Mouse (Mus musculus) lung, adult 2 months (tissue): ENCODE results near the gene Gpr176. TPM values are rescaled to one million over a fixed set of nuclear protein-coding genes. Genes with fewer than 3 reads are reported as not detected.
A peak's percentile ranks its signal among the peaks of the same experiment; 100 is the strongest.

Source experiments
- DNase-seq: peaks from one replicate; pipeline ENCODE4 v3.0.0; 2022
- H3K4me1 ChIP-seq: fragments of 200-500 bp; 2 replicates; pipeline ENCODE4 v1.6.1; 2011; ENCODE audit warnings: low read length; ENCODE audit not compliant: control insufficient read depth, insufficient read depth
- H3K4me3 ChIP-seq: fragments of 200-500 bp; replicated peaks from 2 replicates; pipeline ENCODE3; 2011; ENCODE audit warnings: low read depth, mild to moderate bottlenecking, control low read depth, low read length; ENCODE audit errors: extremely low read depth
- CTCF ChIP-seq: fragments of 200-500 bp; IDR thresholded peaks from 2 replicates; pipeline ENCODE4 v1.5.1; 2011; ENCODE audit warnings: mild to moderate bottlenecking, low read length, control low read depth; ENCODE audit not compliant: insufficient read depth
- POLR2A ChIP-seq: fragments of 200-500 bp; IDR thresholded peaks from 2 replicates; pipeline ENCODE4 v1.6.1; 2011; ENCODE audit warnings: low read depth, mild to moderate bottlenecking, control low read depth, low read length, borderline replicate concordance; ENCODE audit errors: extremely low read depth
- WGBS: fragments of 180-500 bp; shearing (Covaris S2); methylation state at CpG from one replicate; pipeline ENCODE4 v1.1.7; 2018; 5-methylcytosine and 5-hydroxymethylcytosine counted together
- polyA plus RNA-seq: library from polyadenylated mRNA; depleted of rRNA; stranded (reverse); fragments of >200 nt; gene quantifications from 2 replicates; pipeline ENCODE4 v1.2.3, GENCODE M21; 2012

The Gpr176 gene
- polyA plus RNA-seq, 1 experiment, result 0.31 TPM

DNA sequence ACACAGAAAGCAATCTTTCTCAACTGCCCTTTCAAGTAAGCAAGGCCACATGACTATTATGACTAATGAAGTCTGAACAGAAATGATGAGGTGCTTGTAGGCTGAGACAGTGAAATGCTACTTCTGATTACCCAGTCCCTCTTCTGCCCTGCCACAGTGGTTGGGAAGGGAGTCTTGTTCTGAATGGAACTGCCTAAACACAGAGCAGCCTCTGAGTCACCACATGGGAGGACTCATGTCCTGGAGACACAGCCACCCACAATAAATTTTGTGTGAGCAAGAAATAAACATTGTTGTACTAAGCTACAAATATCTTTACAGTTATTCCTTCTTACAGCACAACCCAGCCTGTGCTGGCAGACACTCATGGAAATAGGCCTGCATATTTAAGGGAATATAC lies 2.7 kb upstream of the Gpr176 start:
- Histone ChIP-seq H3K4me3 (no peak overlapping the region), H3K4me1 (peaks cover 4% of the 10 kb centered on the region)
- no peak for DNase-seq
- TF ChIP-seq POLR2A (no peak), CTCF (no peak)

DNA sequence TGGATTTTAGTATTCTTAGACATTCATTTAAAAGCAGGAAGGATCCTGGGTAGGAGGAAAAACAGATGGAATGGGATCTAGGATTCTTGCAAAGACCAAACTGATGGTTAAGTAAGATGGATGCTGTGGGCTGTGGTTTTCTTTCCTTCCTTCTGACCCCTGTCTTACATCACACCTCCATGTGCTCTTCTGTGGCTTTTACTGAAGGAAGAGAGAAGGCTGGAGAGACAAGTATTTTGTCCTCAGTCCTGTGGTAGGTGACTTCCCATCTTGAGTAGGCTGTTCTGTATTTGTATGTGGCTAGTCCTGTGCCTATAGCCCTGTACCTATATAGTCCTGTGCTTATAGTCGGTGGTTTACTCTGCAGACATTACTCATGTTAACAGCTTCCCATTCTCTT lies 2.3 kb upstream of the Gpr176 start:
- Histone ChIP-seq H3K4me3 (no peak overlapping the region), H3K4me1 (peaks cover 4% of the 10 kb centered on the region)
- 36% methylated on average over 1 of the region's 1 CpGs for WGBS
- no peak for DNase-seq
- TF ChIP-seq CTCF, result no peak

GRCm38 (mm10) chr2:118373572-118374279 lies 507 bp upstream of the Gpr176 start:
- DNase-seq, result peak; percentile 50
- TF ChIP-seq POLR2A (no peak), CTCF (no peak)
- 4% methylated on average over 43 of the region's 43 CpGs for WGBS
- peak overlapping the region; percentile 43 for H3K4me3 ChIP-seq
- H3K4me1 ChIP-seq, result peaks cover 4% of the 10 kb centered on the region

GRCm38 (mm10) chr2:118372561-118372900 lies 688 bp downstream of the Gpr176 start:
- TF ChIP-seq POLR2A (no peak), CTCF (no peak)
- Histone ChIP-seq H3K4me3 (no peak overlapping the region), H3K4me1 (peaks cover 4% of the 10 kb centered on the region)
- 8% methylated on average over 11 of the region's 11 CpGs for WGBS
- no peak for DNase-seq

GRCm38 (mm10) chr2:118371841-118372240 lies 1.4 kb downstream of the Gpr176 start:
- Histone ChIP-seq H3K4me3 (no peak overlapping the region), H3K4me1 (peaks cover 4% of the 10 kb centered on the region)
- no peak for DNase-seq
- 20% methylated on average over 1 of the region's 1 CpGs for WGBS
- TF ChIP-seq POLR2A (no peak), CTCF (no peak)

DNA sequence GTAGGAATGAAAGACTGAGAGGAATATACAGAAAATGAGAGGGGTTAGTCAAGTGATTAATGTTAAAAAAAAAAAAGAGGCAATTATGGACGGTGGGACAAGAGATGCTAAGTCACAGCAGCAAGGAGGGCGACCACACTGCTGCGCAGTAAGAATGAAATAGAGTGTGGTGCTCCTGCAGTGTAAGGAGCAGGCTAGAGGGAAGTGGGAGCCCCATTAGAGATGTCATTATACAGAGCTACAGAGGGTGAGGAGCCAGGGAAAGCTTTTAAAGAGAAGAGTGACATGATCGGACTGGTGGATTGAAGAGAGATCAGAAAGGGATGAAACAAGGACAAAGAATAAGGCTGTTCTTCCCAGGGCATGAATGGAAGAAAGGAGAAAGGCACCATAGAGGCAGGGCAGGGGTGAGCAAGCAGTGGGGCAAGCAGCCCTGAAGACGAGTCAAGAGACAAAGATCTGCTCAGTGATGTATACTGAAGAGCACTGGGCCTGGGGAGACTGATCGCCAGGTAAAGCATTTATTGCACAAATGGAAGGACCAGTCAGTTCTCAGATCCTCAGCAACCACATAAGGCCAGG lies 18.0 kb downstream of the Gpr176 start:
- WGBS, result 85% methylated on average over 6 of the region's 6 CpGs
- TF ChIP-seq CTCF (no peak), POLR2A (no peak)
- H3K4me3 ChIP-seq, result no peak overlapping the region
- no peak for DNase-seq
- no peaks in the 10 kb centered on the region for H3K4me1 ChIP-seq

GRCm38 (mm10) chr2:118353916-118354403 lies 19.3 kb downstream of the Gpr176 start:
- Histone ChIP-seq H3K4me1 (no peaks in the 10 kb centered on the region), H3K4me3 (no peak overlapping the region)
- no peak for DNase-seq
- WGBS, result 64% methylated on average over 4 of the region's 4 CpGs
- TF ChIP-seq CTCF, result no peak

DNA sequence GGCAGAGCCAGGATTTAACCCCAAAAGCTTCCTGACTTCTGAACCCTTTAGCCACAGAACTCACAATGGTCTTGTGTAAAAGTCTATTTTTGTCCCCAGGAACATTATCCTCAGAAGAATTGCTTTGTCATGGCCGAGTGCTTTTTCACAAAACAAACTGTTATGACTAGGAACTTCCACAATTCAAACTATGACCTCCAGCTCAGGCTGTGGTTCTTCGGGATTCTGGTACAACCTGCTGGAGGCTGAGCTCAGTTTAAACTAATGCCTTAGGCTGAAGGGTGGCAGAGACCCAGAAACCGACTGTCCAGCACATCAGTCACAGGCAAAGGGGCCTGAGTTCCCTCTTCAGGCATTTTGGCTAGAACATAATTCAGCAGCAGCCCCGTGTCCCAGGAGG lies 19.7 kb downstream of the Gpr176 start:
- no peak for TF ChIP-seq POLR2A
- TF ChIP-seq CTCF, result no peak
- no peak for DNase-seq
- H3K4me3 ChIP-seq, result no peak overlapping the region
- no peaks in the 10 kb centered on the region for H3K4me1 ChIP-seq
- whole genome bisulfite sequencing, result 24% methylated on average over 4 of the region's 4 CpGs

DNA sequence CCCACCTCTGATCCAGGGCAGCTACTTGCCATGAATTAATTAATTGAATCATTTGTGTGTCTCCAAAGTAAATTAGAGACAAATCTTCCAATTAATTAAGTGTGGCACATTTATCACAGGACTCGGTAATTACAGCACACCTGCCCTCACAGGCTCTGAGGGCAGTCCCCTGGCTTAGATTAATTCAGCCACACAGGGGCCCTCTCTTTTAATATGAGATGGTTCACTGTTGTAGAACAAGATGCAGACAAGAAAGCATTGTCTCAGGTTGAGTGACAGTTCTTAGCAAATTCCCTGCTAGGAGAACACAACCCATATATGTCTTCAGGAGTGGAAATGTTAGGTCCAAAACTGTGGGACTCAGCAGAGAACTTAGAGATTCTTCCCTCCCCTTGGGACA lies 27.7 kb downstream of the Gpr176 start:
- TF ChIP-seq CTCF (no peak), POLR2A (no peak)
- no peak overlapping the region for H3K4me3 ChIP-seq
- WGBS, result 84% methylated on average over 1 of the region's 1 CpGs
- DNase-seq, result no peak
- no peaks in the 10 kb centered on the region for H3K4me1 ChIP-seq

DNA sequence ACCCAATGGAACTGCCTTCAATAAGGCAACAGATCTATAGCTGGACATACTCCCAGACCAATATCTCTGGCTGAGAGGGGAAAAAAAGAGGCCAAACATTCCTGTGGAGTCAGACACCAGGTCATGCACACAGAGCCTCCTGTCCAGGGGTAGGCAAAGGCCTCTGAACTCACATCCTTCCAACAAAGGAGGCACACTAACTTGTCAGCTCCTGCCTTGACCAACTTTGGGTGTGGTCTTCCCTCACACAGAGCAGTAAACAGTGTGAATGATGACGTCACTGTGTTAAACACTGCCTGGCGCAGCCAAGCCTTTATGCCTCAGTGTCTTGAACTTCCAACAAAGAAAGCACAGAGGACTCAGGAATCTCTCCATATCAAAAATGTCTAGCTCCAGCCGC lies 29.3 kb downstream of the Gpr176 start:
- DNase-seq, result no peak
- Histone ChIP-seq H3K4me1 (no peaks in the 10 kb centered on the region), H3K4me3 (no peak overlapping the region)
- TF ChIP-seq POLR2A (no peak), CTCF (no peak)
- WGBS, result 62% methylated on average over 3 of the region's 3 CpGs
